Comparison of ENCODE assay signal across 9 mouse cellular contexts in genomic region chr1:182553649-182554375, GRCm38 (mm10). TPM values are rescaled to one million over a fixed set of nuclear protein-coding genes. Genes with fewer than 3 reads are reported as not detected.
DNase-seq lines count a peak whose midpoint lies in the region; ATAC-seq and TF ChIP-seq lines count a peak whose summit lies in the region.
"Had no signal": no experiment of that assay in that cellular context is flagged by ENCODE, and none has a peak within 500 bp of the region (broad histone marks: within the 10 kb centered on the region; RNA-seq: fewer than 3 reads in every experiment).

No protein-coding gene starts in this region.

- peak; percentile 62; the same call in 1 of the 2 replicates for TF ChIP-seq EP300 in heart, adult 2 months (IDR thresholded peaks at IDR 0.05; ENCODE audit: insufficient read depth, low read depth, low read length)
- TF ChIP-seq EP300 in stomach, postnatal 0 days (optimal IDR thresholded peaks at IDR 0.05), result no peak

- H3K9me3 ChIP-seq in forebrain, embryonic 11.5 days (ENCODE audit: control insufficient read depth, low read length), result no peaks in the 10 kb centered on the region
- no peaks in the 10 kb centered on the region for H3K9me3 ChIP-seq in hindbrain, embryonic 13.5 days
- no peaks in the 10 kb centered on the region for H3K9me3 ChIP-seq in midbrain, embryonic 13.5 days
- no peaks in the 10 kb centered on the region for H3K9me3 ChIP-seq in stomach, postnatal 0 days (ENCODE audit: control insufficient read depth, low read length)

- H3K9ac ChIP-seq in heart, adult 2 months (ENCODE audit: low read depth, low read length), result no peak overlapping the region
- H3K9ac ChIP-seq in forebrain, embryonic 11.5 days (ENCODE audit: low read length), result no peak overlapping the region
- no peak overlapping the region for H3K9ac ChIP-seq in hindbrain, embryonic 13.5 days
- H3K9ac ChIP-seq in midbrain, embryonic 13.5 days (replicated peaks), result no peak overlapping the region
- H3K9ac ChIP-seq in stomach, postnatal 0 days (ENCODE audit: low read length), result no peak overlapping the region

- intact Hi-C loops in heart, adult 2 months (cut with DNase I), result loop anchor here (1.0 to 10.0 kb wide), 3 partner anchors 238 to 721 kb away; no protein-coding TSS in a partner anchor
- intact Hi-C loops in heart, postnatal 25 days (cut with DNase I), result loop anchor here (1.0 to 5.0 kb wide), 2 partner anchors 406 to 683 kb away; no protein-coding TSS in a partner anchor
- intact Hi-C loops in left cerebral cortex, postnatal 25 days (cut with DNase I), result loop anchor here (2.0 to 5.0 kb wide), 2 partner anchors 239 to 683 kb away; no protein-coding TSS in a partner anchor

- no peaks in the 10 kb centered on the region for H3K4me1 ChIP-seq in heart, adult 2 months (ENCODE audit: control insufficient read depth, insufficient read depth, low read length)
- peaks cover 8% of the 10 kb centered on the region for H3K4me1 ChIP-seq in bone marrow macrophage, adult 2 months (ENCODE audit: control insufficient read depth, insufficient read depth, low read length)
- H3K4me1 ChIP-seq in forebrain, embryonic 11.5 days (replicated peaks; ENCODE audit: control insufficient read depth, insufficient read depth, low read length), result no peaks in the 10 kb centered on the region
- H3K4me1 ChIP-seq in hindbrain, embryonic 13.5 days (replicated peaks), result 0 out of 2 replicates have a peak, but pooled peaks cover 2% of the 10 kb centered on the region
- no peaks in the 10 kb centered on the region for H3K4me1 ChIP-seq in midbrain, embryonic 13.5 days (replicated peaks)
- H3K4me1 ChIP-seq in stomach, postnatal 0 days (replicated peaks; ENCODE audit: control insufficient read depth, insufficient read depth), result no peaks in the 10 kb centered on the region; the same call in 1 of the 2 replicates

- DNase-seq in heart, adult 2 months, result peak; percentile 45 to 73
- DNase-seq in heart, postnatal 25 days (ENCODE audit: low spot score), result no peak
- peak; percentile 76 for DNase-seq in forebrain, embryonic 11.5 days (ENCODE audit: low spot score)
- peak; percentile 60 to 64 for DNase-seq in left cerebral cortex, postnatal 25 days (ENCODE audit: low spot score in 2 of 2)
- DNase-seq in stomach, postnatal 0 days (ENCODE audit: low spot score), result peak; percentile 64

- no peak overlapping the region for H3K4me2 ChIP-seq in forebrain, embryonic 11.5 days (ENCODE audit: low read depth, low read length, severe bottlenecking)
- no peak overlapping the region for H3K4me2 ChIP-seq in hindbrain, embryonic 13.5 days
- no peak overlapping the region for H3K4me2 ChIP-seq in midbrain, embryonic 13.5 days (replicated peaks)
- H3K4me2 ChIP-seq in stomach, postnatal 0 days (replicated peaks; ENCODE audit: low read depth), result no peak overlapping the region

- peak; percentile 64; the same call in 1 of the 2 replicates for ATAC-seq in forebrain, embryonic 11.5 days (replicated peaks; ENCODE audit: low FRiP score)
- ATAC-seq in hindbrain, embryonic 13.5 days (ENCODE audit: low FRiP score), result peak; percentile 78
- peak; percentile 62; the same call in 1 of the 2 replicates for ATAC-seq in midbrain, embryonic 13.5 days
- peak; percentile 66; the same call in 1 of the 2 replicates for ATAC-seq in stomach, postnatal 0 days (ENCODE audit: low FRiP score, low TSS enrichment)

- H3K27ac ChIP-seq in heart, adult 2 months, result no peak overlapping the region
- no peak overlapping the region for H3K27ac ChIP-seq in bone marrow macrophage, adult 2 months (ENCODE audit: insufficient read depth, low read depth, low read length)
- no peak overlapping the region for H3K27ac ChIP-seq in forebrain, embryonic 11.5 days (ENCODE audit: low read depth, low read length)
- no peak overlapping the region for H3K27ac ChIP-seq in hindbrain, embryonic 13.5 days
- no peak overlapping the region for H3K27ac ChIP-seq in midbrain, embryonic 13.5 days
- no peak overlapping the region for H3K27ac ChIP-seq in stomach, postnatal 0 days (replicated peaks)

- no peak overlapping the region for H3K4me3 ChIP-seq in heart, adult 2 months
- H3K4me3 ChIP-seq in bone marrow macrophage, adult 2 months (ENCODE audit: insufficient read depth, low read length), result no peak overlapping the region
- H3K4me3 ChIP-seq in forebrain, embryonic 11.5 days (ENCODE audit: low read depth, low read length), result no peak overlapping the region
- no peak overlapping the region for H3K4me3 ChIP-seq in hindbrain, embryonic 13.5 days
- H3K4me3 ChIP-seq in midbrain, embryonic 13.5 days (replicated peaks), result no peak overlapping the region
- no peak overlapping the region for H3K4me3 ChIP-seq in stomach, postnatal 0 days (ENCODE audit: low read depth, low read length)

- no peaks in the 10 kb centered on the region for H3K27me3 ChIP-seq in heart, adult 2 months (ENCODE audit: control insufficient read depth, insufficient read depth, low read length)
- no peaks in the 10 kb centered on the region for H3K27me3 ChIP-seq in forebrain, embryonic 11.5 days (ENCODE audit: control insufficient read depth, insufficient read depth, low read length)
- no peaks in the 10 kb centered on the region for H3K27me3 ChIP-seq in hindbrain, embryonic 13.5 days
- no peaks in the 10 kb centered on the region for H3K27me3 ChIP-seq in midbrain, embryonic 13.5 days
- no peaks in the 10 kb centered on the region for H3K27me3 ChIP-seq in stomach, postnatal 0 days (ENCODE audit: control insufficient read depth, insufficient read depth, low read length)

- TF ChIP-seq POLR2A in heart, adult 2 months (IDR thresholded peaks at IDR 0.05; ENCODE audit: insufficient read depth, low read depth, low read length), result no peak
- no peak for TF ChIP-seq POLR2A in bone marrow macrophage, adult 2 months (IDR thresholded peaks at IDR 0.05; ENCODE audit: borderline replicate concordance, low read depth, low read length)

- 57% methylated on average over 12 of the region's 12 CpGs for WGBS in heart, adult 2 months
- 60% methylated on average over 12 of the region's 12 CpGs for WGBS in forebrain, embryonic 11.5 days
- 63% methylated on average over 12 of the region's 12 CpGs for WGBS in hindbrain, embryonic 13.5 days
- WGBS in midbrain, embryonic 13.5 days, result 59% methylated on average over 12 of the region's 12 CpGs
- 60% methylated on average over 12 of the region's 12 CpGs for WGBS in stomach, postnatal 0 days

- H3K79me2 ChIP-seq in heart, adult 2 months (replicated peaks; ENCODE audit: control insufficient read depth, insufficient read depth, low read length), result no peaks in the 10 kb centered on the region

- no peaks in the 10 kb centered on the region for H3K36me3 ChIP-seq in heart, adult 2 months (ENCODE audit: control insufficient read depth, insufficient read depth, low read length)
- no peaks in the 10 kb centered on the region for H3K36me3 ChIP-seq in forebrain, embryonic 11.5 days (ENCODE audit: control insufficient read depth, insufficient read depth, low read length)
- no peaks in the 10 kb centered on the region for H3K36me3 ChIP-seq in hindbrain, embryonic 13.5 days
- no peaks in the 10 kb centered on the region for H3K36me3 ChIP-seq in midbrain, embryonic 13.5 days
- no peaks in the 10 kb centered on the region for H3K36me3 ChIP-seq in stomach, postnatal 0 days (ENCODE audit: control insufficient read depth, insufficient read depth, low read length)

- peak; percentile 77 for TF ChIP-seq CTCF in heart, adult 2 months (IDR thresholded peaks at IDR 0.05)
- TF ChIP-seq CTCF in bone marrow macrophage, adult 2 months (IDR thresholded peaks at IDR 0.05; ENCODE audit: low read depth, low read length), result 0 out of 2 replicates have a peak, but pooled peaks have one; percentile 21
- peak; percentile 89 for TF ChIP-seq CTCF in stomach, postnatal 0 days (IDR thresholded peaks at IDR 0.05; ENCODE audit: low read depth)

RNA-seq across cellular contexts. Expression of gene Capn8, which starts 11.0 kb away (rescaled TPM):
- total RNA-seq in heart, adult 2 months (2021), result not detected
- polyA plus RNA-seq in heart, adult 2 months (2012; rRNA removed), result not detected in 2 replicates
- not detected for total RNA-seq in heart, postnatal 25 days (2021)
- polyA plus RNA-seq in bone marrow macrophage, adult 2 months (2012; ENCODE audit: insufficient read depth, insufficient read length, missing spikeins), result not detected in 2 replicates
- polyA plus RNA-seq in forebrain, embryonic 11.5 days (2014; fragmentation: Nextera tagmentation; extraction: Ambion mirVana), result 0.08 TPM in 1 of 2 replicates, not detected in the other
- polyA plus RNA-seq in hindbrain, embryonic 13.5 days (2015; fragmentation: Nextera tagmentation; extraction: Ambion mirVana), result 0.10 TPM in 2 replicates
- total RNA-seq in left cerebral cortex, postnatal 25 days (2021), result not detected
- 0.13 TPM in 1 of 2 replicates, not detected in the other for polyA plus RNA-seq in midbrain, embryonic 13.5 days (2015; fragmentation: Nextera tagmentation; extraction: Ambion mirVana)
- polyA plus RNA-seq in stomach, postnatal 0 days (2015; fragmentation: Nextera tagmentation; extraction: Ambion mirVana), result 10.1 and 12.8 TPM in 2 replicates
- total RNA-seq: layer of hippocampus, adult 8-10 months had no signal

RNA-seq across cellular contexts. Expression of gene Capn2, which starts 36.4 kb away (rescaled TPM):
- total RNA-seq in heart, adult 2 months (2021), result 10 to 100 TPM; 63.9 to 65.3 TPM
- 28.0 and 46.2 TPM in 2 replicates for polyA plus RNA-seq in heart, adult 2 months (2012; rRNA removed)
- total RNA-seq in heart, postnatal 25 days (2021), result 10 to 100 TPM; 63.3 to 73.1 TPM
- polyA plus RNA-seq in bone marrow macrophage, adult 2 months (2012; ENCODE audit: insufficient read depth, insufficient read length, missing spikeins), result 132 and 135 TPM in 2 replicates
- 90.8 and 91.6 TPM in 2 replicates for polyA plus RNA-seq in forebrain, embryonic 11.5 days (2014; fragmentation: Nextera tagmentation; extraction: Ambion mirVana)
- polyA plus RNA-seq in hindbrain, embryonic 13.5 days (2015; fragmentation: Nextera tagmentation; extraction: Ambion mirVana), result 85.0 and 85.8 TPM in 2 replicates
- 10 to 100 TPM; 52.9 to 61.4 TPM for total RNA-seq in left cerebral cortex, postnatal 25 days (2021)
- polyA plus RNA-seq in midbrain, embryonic 13.5 days (2015; fragmentation: Nextera tagmentation; extraction: Ambion mirVana), result 75.3 and 80.9 TPM in 2 replicates
- 54.4 and 55.6 TPM in 2 replicates for polyA plus RNA-seq in stomach, postnatal 0 days (2015; fragmentation: Nextera tagmentation; extraction: Ambion mirVana)

Comparison
In these comparisons a context has a peak if more than half of its experiments do, and no peak if none do; other contexts are left out.
1. CTCF ChIP-seq: peak in every context shown above with its lines; median percentile 89 in stomach, postnatal 0 days; 77 in heart, adult 2 months; 21 in bone marrow macrophage, adult 2 months.